Comparison of ENCODE assay signal across 8 mouse cellular contexts in the genomic region with DNA sequence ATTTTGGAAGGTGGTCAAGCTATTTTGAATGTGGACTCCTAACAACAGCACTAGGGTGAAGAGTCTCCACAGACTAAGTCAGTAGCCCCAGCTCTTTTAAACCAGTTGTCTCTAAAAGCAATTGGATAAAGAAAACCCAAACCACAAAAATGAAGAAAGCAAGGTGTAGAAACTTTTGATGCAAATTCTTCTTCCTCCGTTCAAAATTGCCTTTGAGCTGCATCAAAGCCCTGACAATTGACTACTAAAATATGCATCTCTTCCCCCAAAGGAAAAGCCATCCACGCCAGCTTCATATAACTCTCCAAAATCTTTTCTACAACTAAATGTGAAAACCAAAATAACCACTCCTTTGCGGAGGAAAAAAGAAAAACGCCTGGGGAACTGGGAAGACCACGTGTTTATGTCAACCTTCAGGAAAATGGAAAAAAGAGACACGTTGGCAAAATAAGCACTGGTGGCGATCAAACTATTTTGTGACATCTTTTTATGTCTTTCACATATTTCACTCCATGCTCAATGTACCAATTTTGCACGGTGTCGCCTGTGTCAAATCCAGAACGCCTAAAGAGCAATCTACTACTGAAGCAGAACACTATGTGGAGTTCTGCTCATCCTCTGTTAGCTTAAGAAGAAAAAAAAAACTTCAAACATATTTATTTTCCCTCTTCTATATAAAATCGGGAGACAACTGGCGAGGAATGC. TPM values are rescaled to one million over a fixed set of nuclear protein-coding genes. Genes with fewer than 3 reads are reported as not detected.
DNase-seq lines count a peak whose midpoint lies in the region; ATAC-seq and TF ChIP-seq lines count a peak whose summit lies in the region.

No protein-coding gene starts in this region.

- H3K36me3 ChIP-seq in heart, adult 2 months (ENCODE audit: control insufficient read depth, insufficient read depth, low read length): peaks cover 3% of the 10 kb centered on the region
- H3K36me3 ChIP-seq in forebrain, postnatal 0 days (ENCODE audit: insufficient read depth): no peaks in the 10 kb centered on the region
- H3K36me3 ChIP-seq in liver, embryonic 15.5 days (replicated peaks): no peaks in the 10 kb centered on the region

- TF ChIP-seq CTCF in heart, adult 2 months (IDR thresholded peaks at IDR 0.05): no peak
- no peak for TF ChIP-seq CTCF in forebrain, postnatal 0 days (IDR thresholded peaks at IDR 0.05; ENCODE audit: low read depth)

- no peaks in the 10 kb centered on the region for H3K9me3 ChIP-seq in forebrain, postnatal 0 days (ENCODE audit: low read length)
- no peaks in the 10 kb centered on the region for H3K9me3 ChIP-seq in liver, embryonic 15.5 days (replicated peaks)

- no peak for TF ChIP-seq POLR2A in heart, adult 2 months (IDR thresholded peaks at IDR 0.05; ENCODE audit: insufficient read depth, low read depth, low read length)

- peaks cover 7% of the 10 kb centered on the region for H3K4me1 ChIP-seq in heart, adult 2 months (ENCODE audit: control insufficient read depth, insufficient read depth, low read length)
- H3K4me1 ChIP-seq in forebrain, postnatal 0 days (ENCODE audit: insufficient read depth): peaks cover 14% of the 10 kb centered on the region; the same call in 1 of the 2 replicates
- peaks cover 6% of the 10 kb centered on the region; the same call in 1 of the 2 replicates for H3K4me1 ChIP-seq in liver, embryonic 15.5 days (replicated peaks)

- peak overlapping the region; percentile 88 for H3K4me3 ChIP-seq in heart, adult 2 months
- peak overlapping the region; percentile 90 for H3K4me3 ChIP-seq in forebrain, postnatal 0 days (ENCODE audit: low read depth, low read length)
- peak overlapping the region; percentile 60 for H3K4me3 ChIP-seq in liver, embryonic 15.5 days (replicated peaks)

- no peak overlapping the region; the same call in 1 of the 2 replicates for H3K9ac ChIP-seq in heart, adult 2 months (ENCODE audit: low read depth, low read length)
- H3K9ac ChIP-seq in forebrain, postnatal 0 days: peak overlapping the region; percentile 86
- H3K9ac ChIP-seq in liver, embryonic 15.5 days: no peak overlapping the region

- peak overlapping the region; percentile 73 for H3K4me2 ChIP-seq in forebrain, postnatal 0 days (ENCODE audit: low read depth)
- H3K4me2 ChIP-seq in liver, embryonic 15.5 days: peak overlapping the region; percentile 72

- no peak for TF ChIP-seq EP300 in heart, adult 2 months (IDR thresholded peaks at IDR 0.05; ENCODE audit: insufficient read depth, low read depth, low read length)

- H3K27me3 ChIP-seq in heart, adult 2 months (ENCODE audit: control insufficient read depth, insufficient read depth, low read length): no peaks in the 10 kb centered on the region
- H3K27me3 ChIP-seq in forebrain, postnatal 0 days (ENCODE audit: insufficient read depth, low read length): no peaks in the 10 kb centered on the region
- peaks cover 48% of the 10 kb centered on the region for H3K27me3 ChIP-seq in liver, embryonic 15.5 days

- no peak for DNase-seq in heart, adult 2 months
- DNase-seq in heart, postnatal 14 days: no peak
- peak; percentile 55 for DNase-seq in CD4-positive helper T cell, adult 2 months (ENCODE audit: low read depth, low spot score)
- no peak for DNase-seq in forebrain, postnatal 0 days
- no peak for DNase-seq in Muller cell, postnatal 12 days (ENCODE audit: inconsistent ontology term)
- no peak for DNase-seq in cerebellum, postnatal 25 days

- intact Hi-C loops in heart, adult 2 months (cut with DNase I): no loop called here
- intact Hi-C loops in heart, postnatal 14 days (cut with DNase I): no loop called here

- no peak for ATAC-seq in forebrain, postnatal 0 days
- no peak for ATAC-seq in liver, embryonic 15.5 days (ENCODE audit: insufficient read depth)
- no peak for ATAC-seq in megakaryocyte progenitor cell, adult 5-6 weeks (replicated peaks; ENCODE audit: poor library complexity)

- no peaks in the 10 kb centered on the region for H3K79me2 ChIP-seq in heart, adult 2 months (replicated peaks; ENCODE audit: control insufficient read depth, insufficient read depth, low read length)

- H3K27ac ChIP-seq in heart, adult 2 months: peak overlapping the region; percentile 88
- H3K27ac ChIP-seq in forebrain, postnatal 0 days (ENCODE audit: low read depth, low read length): peak overlapping the region; percentile 93
- H3K27ac ChIP-seq in liver, embryonic 15.5 days (replicated peaks): no peak overlapping the region

- WGBS in heart, adult 2 months: 13% methylated on average over 12 of the region's 12 CpGs
- WGBS in forebrain, postnatal 0 days: 8% methylated on average over 12 of the region's 12 CpGs
- 10% methylated on average over 12 of the region's 12 CpGs for WGBS in liver, embryonic 15.5 days (ENCODE audit: insufficient replicate concordance)

RNA-seq across cellular contexts. Expression of gene Parp8, which starts 1.8 kb away (rescaled TPM):
- total RNA-seq in heart, adult 2 months (2021): 1 to 10 TPM; 9.2 to 9.5 TPM
- 7.9 and 14.7 TPM in 2 replicates for polyA plus RNA-seq in heart, adult 2 months (2012; rRNA removed)
- total RNA-seq in heart, postnatal 14 days (2021): 10 to 100 TPM in 1 of 2 experiments, 1 to 10 TPM in 1; 9.9 to 12.0 TPM
- total RNA-seq in forebrain, postnatal 0 days (2014; rRNA removed): 37.2 and 46.1 TPM in 2 replicates
- polyA plus RNA-seq in forebrain, postnatal 0 days (2015; fragmentation: Nextera tagmentation; extraction: Ambion mirVana): 13.3 and 20.8 TPM in 2 replicates
- 2.3 and 2.4 TPM in 2 replicates for polyA plus RNA-seq in liver, embryonic 15.5 days (2015; fragmentation: Nextera tagmentation; extraction: Ambion mirVana)
- total RNA-seq in megakaryocyte progenitor cell, adult 5-6 weeks (2015): 148 and 167 TPM in 2 replicates
- total RNA-seq in megakaryocyte progenitor cell, adult 5-6 weeks (2017): 89.5 and 104 TPM in 2 replicates
